Mouse (Mus musculus) E14TG2a.4 (cell line): ENCODE data around the gene Myb.

ENCODE experiments used
- CTCF ChIP-seq: conservative IDR thresholded peaks from 2 replicates; pipeline ENCODE4 v1.5.1; 2014; ENCODE audit warnings: low read length
- POU5F1 ChIP-seq: IDR thresholded peaks from 2 replicates; pipeline ENCODE4 v1.6.1; 2014; ENCODE audit warnings: low read length, borderline replicate concordance

DNA sequence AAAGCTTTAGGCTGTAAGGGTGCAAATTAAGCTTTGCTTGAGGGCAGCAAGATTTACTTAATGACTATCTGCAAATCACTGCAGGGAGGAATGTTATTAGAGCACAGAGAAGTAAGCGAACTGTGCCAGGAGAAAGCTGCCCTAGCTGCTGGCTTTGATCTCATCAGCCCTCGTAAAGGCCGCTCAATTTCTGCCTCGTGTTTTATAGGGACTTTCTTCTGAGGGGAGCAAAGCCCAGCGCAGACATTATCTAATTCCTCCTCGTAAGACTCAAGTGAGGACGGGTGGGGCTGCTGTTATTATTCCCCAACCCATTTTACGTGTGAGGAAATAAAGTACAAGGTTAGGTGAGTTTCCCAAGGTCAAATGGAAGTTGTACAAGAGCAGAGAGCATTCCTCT, 34.8 kb upstream of the Myb start:
- TF ChIP-seq CTCF (no peak), POU5F1 (no peak)
